Mouse (Mus musculus) left cerebral cortex, postnatal 14 days (tissue): ENCODE measurements around the gene Olfr1089. TPM values are rescaled to one million over a fixed set of nuclear protein-coding genes. Genes with fewer than 3 reads are reported as not detected.

Experiments
- DNase-seq, 2 experiments: peaks; one replicate each; pipeline ENCODE4 v3.0.0; 2021 to 2022; ENCODE audit warnings: low spot score in 2 of 2, mixed read lengths in 1 of 2
- intact Hi-C: fragments of 180-260 bp; cut with DNase I; formaldehyde crosslinking; loops from one replicate; pipeline ENCODE4 v1.15.1; 2025
- long read RNA-seq, 2 experiments: library from polyadenylated mRNA; stranded (forward); transcript quantifications; one replicate each; pipeline ENCODE4 v2.0.0; 2021
- total RNA-seq, 2 experiments: library from RNA; stranded (reverse); gene quantifications; 2 replicates each; pipeline ENCODE4 v1.2.3; 2021

Gene Olfr1089
- not detected for total RNA-seq
- long read RNA-seq, experiment 1, result 0 reads
- long read RNA-seq, experiment 2, result 0 reads

- intact Hi-C loops, result no loop called here
- DNase-seq, result no peak
Measured at GRCm38 (mm10) chr2:86733601-86734000, at the start of gene Olfr1089. TSS of gene Olfr1089 (minus strand) at chr2:86733701.

GRCm38 (mm10) chr2:86782179-86782578 is 48.7 kb upstream of the Olfr1089 start, which contains the start of gene Olfr1093:
TSS of gene Olfr1093 (plus strand) at chr2:86782479.
- intact Hi-C loops, result no loop called here
- DNase-seq, result no peak

DNA sequence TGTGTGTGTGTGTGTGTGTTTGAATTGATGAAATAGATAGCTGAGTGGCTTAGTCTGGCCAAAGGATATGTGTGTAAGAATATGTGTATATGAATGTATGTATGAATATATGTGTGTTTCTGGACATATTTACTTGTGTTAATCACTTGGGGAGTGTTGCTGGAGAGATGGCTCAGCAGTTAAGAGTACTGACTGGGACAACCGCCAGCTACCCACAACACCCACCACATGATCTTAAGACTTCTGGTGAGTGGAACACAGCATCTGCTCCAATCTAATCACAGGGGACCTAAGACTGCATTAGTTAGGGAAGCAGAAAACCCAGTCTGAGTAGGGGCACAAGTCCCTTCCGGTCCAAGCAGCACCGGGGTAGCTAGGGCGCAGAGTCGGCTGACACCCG is 27.5 kb upstream of the Olfr1089 start:
- DNase-seq, result peak in 1 of 2 experiments; percentile 0
- intact Hi-C loops, result no loop called here

- intact Hi-C loops, result no loop called here
- no peak for DNase-seq
Measured at GRCm38 (mm10) chr2:86758893-86759292, 25.4 kb upstream of the Olfr1089 start, which contains the start of gene Olfr1090. TSS of gene Olfr1090 (minus strand) at chr2:86758993.

GRCm38 (mm10) chr2:86698295-86698694 is 35.2 kb downstream of the Olfr1089 start, which contains the start of gene Olfr1087:
TSS of gene Olfr1087 (minus strand) at chr2:86698395.
- intact Hi-C loops, result no loop called here
- no peak for DNase-seq

Other genes starting within 250 kb of the Olfr1089 start
- not detected for gene Olfr228, start 246.3 kb downstream of the Olfr1089 start, total RNA-seq
- gene Olfr1076, start 225.2 kb downstream of the Olfr1089 start, total RNA-seq, result not detected
- gene Olfr1079, start 191.2 kb downstream of the Olfr1089 start, total RNA-seq, result not detected
- gene Olfr1080, start 175.5 kb downstream of the Olfr1089 start, total RNA-seq, result not detected
- gene Olfr1082, start 134.7 kb downstream of the Olfr1089 start, total RNA-seq, result not detected
- not detected for gene Olfr1084, start 94.0 kb downstream of the Olfr1089 start, total RNA-seq
- not detected for gene Olfr1085, start 71.7 kb downstream of the Olfr1089 start, total RNA-seq
- not detected for gene Olfr1086, start 53.6 kb downstream of the Olfr1089 start, total RNA-seq
- gene Olfr1087, start 35.3 kb downstream of the Olfr1089 start, total RNA-seq, result not detected
- gene Olfr1090, start 25.3 kb upstream of the Olfr1089 start, total RNA-seq, result not detected
- not detected for gene Olfr1093, start 48.8 kb upstream of the Olfr1089 start, total RNA-seq
- not detected for gene Olfr141, start 76.3 kb upstream of the Olfr1089 start, total RNA-seq
- gene Olfr1094, start 91.0 kb upstream of the Olfr1089 start, total RNA-seq, result not detected
- gene Olfr1095, start 118.0 kb upstream of the Olfr1089 start, total RNA-seq, result not detected
- gene Gm13723, start 141.1 kb upstream of the Olfr1089 start, total RNA-seq, result not detected
- gene Olfr1097, start 158.5 kb upstream of the Olfr1089 start, total RNA-seq, result not detected
- not detected for gene Olfr1098, start 190.8 kb upstream of the Olfr1089 start, total RNA-seq
- not detected for gene Olfr1099, start 227.0 kb upstream of the Olfr1089 start, total RNA-seq
- not detected for gene Olfr1100, start 246.3 kb upstream of the Olfr1089 start, total RNA-seq